In the genomic region with DNA sequence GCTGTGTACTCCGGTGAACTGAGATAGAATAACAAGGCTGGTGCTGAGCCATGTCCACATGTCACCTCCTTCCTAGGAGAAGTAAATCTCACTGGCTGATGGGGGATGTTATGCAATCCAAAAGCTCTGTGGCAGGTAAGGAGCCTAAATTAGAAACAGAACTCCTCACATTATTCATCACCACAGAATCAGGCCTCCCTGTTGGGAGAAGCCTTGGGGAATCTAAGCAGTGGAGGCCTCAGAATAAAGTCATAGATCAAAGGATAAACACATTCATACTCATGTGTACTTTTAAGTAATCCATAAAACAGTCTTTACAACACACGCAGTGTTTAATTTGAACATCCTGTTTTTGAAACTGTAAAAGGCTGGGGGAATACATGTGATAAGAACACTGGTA, we compare ENCODE assay signal across 22 mouse cellular contexts.
"Had no signal": no experiment of that assay in that cellular context is flagged by ENCODE, and none has a peak within 500 bp of the region (broad histone marks: within the 10 kb centered on the region; RNA-seq: fewer than 3 reads in every experiment).

No protein-coding gene starts in this region.

- H3K27me3 ChIP-seq: kidney, embryonic 15.5 days; limb, embryonic 15.5 days; midbrain, embryonic 12.5 days; midbrain, embryonic 15.5 days; neural tube, embryonic 12.5 days; neural tube, embryonic 15.5 days had no signal

- H3K36me3 ChIP-seq: kidney, embryonic 15.5 days; limb, embryonic 15.5 days; midbrain, embryonic 12.5 days; midbrain, embryonic 15.5 days; neural tube, embryonic 12.5 days; neural tube, embryonic 15.5 days had no signal

- H3K9me3 ChIP-seq: limb, embryonic 15.5 days; midbrain, embryonic 15.5 days; neural tube, embryonic 12.5 days; neural tube, embryonic 15.5 days had no signal

- H3K27ac ChIP-seq: kidney, embryonic 15.5 days; limb, embryonic 15.5 days; liver, embryonic 14.5 days; macrophage; midbrain, embryonic 12.5 days; midbrain, embryonic 15.5 days; neural tube, embryonic 12.5 days; neural tube, embryonic 15.5 days; stomach, postnatal 0 days had no signal

- H3K4me3 ChIP-seq: kidney, embryonic 15.5 days; limb, embryonic 15.5 days; midbrain, embryonic 12.5 days; midbrain, embryonic 15.5 days; neural tube, embryonic 12.5 days; neural tube, embryonic 15.5 days had no signal

- ATAC-seq: liver, postnatal 0 days; lung, postnatal 0 days; midbrain, embryonic 15.5 days had no signal

- DNase-seq: kidney, adult 8-10 months; kidney, postnatal 14 days; kidney, postnatal 4 days; left cerebral cortex, postnatal 4 days; liver, postnatal 0 days; lung, embryonic 14.5 days; right cerebral cortex, adult 18-20 months; right cerebral cortex, postnatal 14 days; right cerebral cortex, postnatal 4 days; thymus, adult 2 months; thymus, postnatal 25 days had no signal

- H3K4me2 ChIP-seq: kidney, embryonic 15.5 days; limb, embryonic 15.5 days; liver, embryonic 11.5 days; lung, embryonic 14.5 days; midbrain, embryonic 12.5 days; midbrain, embryonic 15.5 days; neural tube, embryonic 12.5 days; neural tube, embryonic 15.5 days had no signal

- H3K4me1 ChIP-seq: kidney, embryonic 15.5 days; limb, embryonic 15.5 days; midbrain, embryonic 12.5 days; midbrain, embryonic 15.5 days; neural tube, embryonic 12.5 days; neural tube, embryonic 15.5 days had no signal

- H3K9ac ChIP-seq: kidney, embryonic 15.5 days; limb, embryonic 15.5 days; liver, embryonic 14.5 days; liver, postnatal 0 days; lung, embryonic 14.5 days; midbrain, embryonic 12.5 days; midbrain, embryonic 15.5 days; neural tube, embryonic 12.5 days; neural tube, embryonic 15.5 days had no signal
